Mouse (Mus musculus) MEL-GATA-1-ER (cell line): Measurements from ENCODE around the gene Scyl2.
A peak's percentile ranks its signal among the peaks of the same experiment; 100 is the strongest.
"Not testable (repeated sequence)": the region's sequence is repeated elsewhere in the genome, so short reads cannot be mapped to it uniquely, and the experiment has no call there.

ENCODE experiments used
- DNase-seq: peaks from one replicate; pipeline ENCODE4 v3.0.0-alpha.2; 2012; ENCODE audit warnings: low read depth; ENCODE audit errors: extremely low read depth

Scyl2 gene

GRCm38 (mm10) chr10:89680517-89680916 lies 5.6 kb downstream of the Scyl2 start:
- DNase-seq, result no peak

GRCm38 (mm10) chr10:89679448-89679847 lies 6.6 kb downstream of the Scyl2 start:
- no peak for DNase-seq

- DNase-seq, result no peak
Measured at GRCm38 (mm10) chr10:89678054-89678453, 8.0 kb downstream of the Scyl2 start.

DNA sequence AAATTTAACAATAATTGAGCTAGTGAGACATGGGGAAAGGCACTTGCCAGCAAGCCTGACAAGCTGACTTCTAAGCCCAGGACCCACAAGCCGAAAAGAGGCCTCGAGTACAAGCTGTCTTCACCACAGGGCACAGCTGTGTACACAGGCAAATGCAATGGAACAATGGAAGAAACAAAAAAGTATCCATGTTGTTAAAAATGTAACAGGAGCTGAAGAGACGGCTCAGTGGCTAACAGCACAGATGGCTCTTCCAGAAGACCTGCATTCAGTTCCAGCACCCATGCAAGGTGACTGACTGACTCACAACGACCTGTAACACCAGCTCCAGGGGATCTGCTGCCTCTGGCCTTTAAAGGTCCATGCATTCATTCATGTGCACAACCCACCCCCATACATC lies 9.5 kb downstream of the Scyl2 start:
- DNase-seq, result no peak

DNA sequence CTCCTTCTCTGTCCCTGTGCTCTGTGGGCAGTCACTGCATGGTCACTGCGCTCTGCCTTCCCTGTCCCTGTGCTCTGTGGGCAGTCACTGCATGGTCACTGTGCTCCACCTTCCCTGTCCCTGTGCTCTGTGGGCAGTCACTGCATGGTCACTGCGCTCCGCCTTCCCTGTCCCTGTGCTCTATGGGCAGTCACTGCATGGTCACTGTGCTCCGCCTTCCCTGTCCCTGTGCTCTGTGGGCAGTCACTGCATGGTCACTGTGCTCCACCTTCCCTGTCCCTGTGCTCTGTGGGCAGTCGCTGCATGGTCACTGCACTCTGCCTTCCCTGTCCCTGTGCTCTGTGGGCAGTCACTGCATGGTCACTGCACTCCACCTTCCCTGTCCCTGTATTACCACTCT lies 15.7 kb downstream of the Scyl2 start:
- not testable (repeated sequence) for DNase-seq

GRCm38 (mm10) chr10:89667571-89667970 lies 18.5 kb downstream of the Scyl2 start:
- DNase-seq, result no peak

DNA sequence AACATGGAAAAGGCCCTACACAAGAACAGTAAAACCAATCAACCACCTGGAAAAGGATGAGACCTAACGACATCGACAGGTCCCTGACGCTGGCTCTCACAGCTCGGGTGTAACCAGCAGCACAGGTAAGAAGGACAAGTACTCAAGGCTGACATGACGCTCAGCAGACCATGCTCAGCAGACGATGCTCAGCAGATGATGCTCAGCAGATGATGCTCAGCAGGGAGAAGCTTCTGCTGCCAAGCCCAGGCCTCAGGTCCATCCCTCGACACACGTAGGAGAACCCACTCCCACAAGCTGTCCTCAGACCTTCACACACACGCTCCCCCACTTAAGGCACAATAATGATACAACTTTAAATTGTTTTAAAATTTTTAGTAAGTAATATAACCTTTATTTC lies 20.4 kb downstream of the Scyl2 start:
- no peak for DNase-seq

DNA sequence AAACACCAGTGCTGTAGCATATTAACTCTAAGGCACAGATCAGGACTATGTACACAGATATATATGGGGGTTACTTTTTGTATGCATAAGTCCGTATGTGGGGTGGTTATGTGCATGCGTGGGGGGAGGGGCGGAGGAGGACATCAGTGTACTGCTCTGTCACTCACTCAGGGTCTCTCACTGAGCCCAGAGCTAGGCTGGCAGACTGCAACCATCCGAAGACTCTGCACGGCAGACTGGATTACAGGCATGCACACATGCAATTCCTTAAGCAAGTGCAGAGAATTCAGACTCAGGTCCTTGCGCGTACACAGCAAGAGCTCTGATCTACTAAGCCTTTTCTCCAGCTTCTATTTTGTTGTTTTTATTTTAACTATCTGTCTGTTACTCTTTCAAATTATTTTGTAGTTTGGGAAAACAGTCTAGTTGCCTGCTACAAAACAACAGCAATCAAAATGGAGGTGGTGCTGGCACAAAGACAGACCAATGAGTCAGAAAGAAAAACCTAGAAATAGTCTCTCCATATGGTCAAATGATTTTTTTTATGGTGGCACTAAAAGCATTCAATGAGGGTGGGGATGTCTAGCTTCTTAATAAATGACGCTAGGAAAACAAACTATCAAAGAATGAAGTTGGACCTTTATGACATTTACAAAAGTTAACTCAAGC lies 21.0 kb downstream of the Scyl2 start:
- no peak for DNase-seq

GRCm38 (mm10) chr10:89656366-89656765 lies 29.7 kb downstream of the Scyl2 start:
- no peak for DNase-seq

GRCm38 (mm10) chr10:89652912-89653311 lies 33.2 kb downstream of the Scyl2 start:
- no peak for DNase-seq

GRCm38 (mm10) chr10:89651691-89652090 lies 34.4 kb downstream of the Scyl2 start:
- DNase-seq, result no peak

GRCm38 (mm10) chr10:89646918-89647317 lies 39.2 kb downstream of the Scyl2 start:
- DNase-seq, result no peak

- no peak for DNase-seq
Measured at GRCm38 (mm10) chr10:89637001-89637400, 49.1 kb downstream of the Scyl2 start.

- no peak for DNase-seq
Measured at GRCm38 (mm10) chr10:89635018-89635417, 51.1 kb downstream of the Scyl2 start.

DNA sequence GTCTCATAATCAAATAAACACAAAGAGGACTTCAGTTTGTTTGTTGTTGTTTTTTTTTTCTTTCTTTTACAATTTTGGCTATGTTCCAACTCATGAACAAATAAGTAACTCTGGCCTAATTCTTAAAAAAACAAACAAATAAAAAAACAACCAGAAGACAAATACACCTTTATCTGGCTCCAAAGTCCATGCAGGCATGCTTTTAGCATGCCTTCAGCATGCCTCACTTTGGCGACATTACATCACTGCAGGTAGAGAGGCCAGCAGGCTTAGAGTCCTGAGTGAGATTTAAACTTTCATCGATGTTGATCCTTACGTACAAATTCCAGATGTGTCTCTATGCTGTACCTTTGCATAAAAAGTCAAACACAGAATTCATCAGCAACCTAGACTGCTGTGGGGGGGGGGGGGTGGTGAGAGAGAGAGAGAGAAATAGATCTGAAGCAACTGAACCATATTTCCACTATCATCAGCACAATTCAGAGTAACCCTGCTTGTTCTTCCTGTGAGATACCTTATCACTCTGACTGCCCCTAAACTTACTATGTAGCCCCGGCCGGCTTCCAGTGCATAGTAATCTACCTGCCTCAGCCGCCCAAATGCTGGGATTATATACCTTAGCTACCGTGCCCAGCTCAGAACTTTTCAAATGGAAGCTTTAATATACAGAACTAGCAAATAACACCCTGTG lies 52.2 kb downstream of the Scyl2 start:
- DNase-seq, result no peak

DNA sequence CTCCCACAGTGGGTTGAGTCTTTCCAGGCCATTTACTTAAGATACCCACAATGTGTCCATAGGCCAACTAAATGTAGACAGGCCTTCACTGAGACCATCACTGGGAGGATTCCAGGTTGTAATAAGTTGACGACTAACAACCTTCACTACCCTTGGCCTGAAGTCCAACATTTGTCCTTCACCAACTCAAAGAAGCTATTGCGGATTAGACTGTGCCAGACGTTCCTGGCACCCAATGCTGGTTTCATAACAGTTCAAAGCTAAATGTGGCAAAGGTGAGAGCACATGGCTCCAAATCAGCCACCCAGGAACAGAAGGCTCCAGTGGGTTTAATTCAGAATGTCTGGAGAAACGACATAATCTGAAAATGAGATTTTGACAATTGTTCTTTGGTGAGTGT lies 53.0 kb downstream of the Scyl2 start:
- DNase-seq, result no peak

GRCm38 (mm10) chr10:89631831-89632230 lies 54.3 kb downstream of the Scyl2 start:
- DNase-seq, result no peak

DNA sequence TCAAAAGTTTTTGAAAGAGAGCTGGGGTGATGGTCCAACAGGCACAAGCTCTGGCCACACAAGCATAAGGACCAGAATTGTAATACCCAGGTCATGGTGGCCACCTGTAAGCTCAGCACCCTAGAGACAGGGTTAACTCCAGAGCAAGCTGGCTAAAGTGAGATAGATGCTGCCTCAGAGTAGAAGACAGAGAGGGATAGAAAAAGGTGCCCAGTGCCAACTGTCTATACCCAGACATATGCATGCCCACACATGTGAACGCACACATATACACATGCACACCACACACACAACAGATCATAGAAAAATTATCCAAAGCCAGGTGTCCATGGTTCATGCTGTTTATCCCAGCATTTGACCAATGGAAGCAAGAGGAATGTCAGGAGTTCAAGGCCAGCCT lies 55.5 kb downstream of the Scyl2 start:
- DNase-seq, result no peak

GRCm38 (mm10) chr10:89630052-89630451 lies 56.0 kb downstream of the Scyl2 start:
- peak; percentile 54 for DNase-seq

DNA sequence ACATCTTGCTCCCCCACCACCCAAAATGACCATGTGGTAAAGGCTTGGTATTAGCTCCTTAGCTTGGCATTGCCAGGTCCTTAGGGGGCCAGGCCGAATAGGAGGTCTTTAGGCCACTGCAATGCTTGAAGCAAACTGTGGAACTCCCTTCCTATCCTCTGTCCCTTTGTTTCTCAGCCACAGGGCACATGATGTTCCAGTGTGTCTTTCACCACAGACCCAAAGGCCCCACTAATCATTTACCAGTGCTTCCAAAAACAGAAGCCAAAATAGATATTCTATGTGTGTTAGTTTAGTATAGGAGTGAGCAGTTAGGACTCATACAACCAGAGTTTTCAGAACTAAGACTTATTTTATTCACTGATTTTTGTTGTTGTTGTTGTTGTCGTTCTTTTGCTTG lies 59.4 kb downstream of the Scyl2 start:
- DNase-seq, result no peak

DNA sequence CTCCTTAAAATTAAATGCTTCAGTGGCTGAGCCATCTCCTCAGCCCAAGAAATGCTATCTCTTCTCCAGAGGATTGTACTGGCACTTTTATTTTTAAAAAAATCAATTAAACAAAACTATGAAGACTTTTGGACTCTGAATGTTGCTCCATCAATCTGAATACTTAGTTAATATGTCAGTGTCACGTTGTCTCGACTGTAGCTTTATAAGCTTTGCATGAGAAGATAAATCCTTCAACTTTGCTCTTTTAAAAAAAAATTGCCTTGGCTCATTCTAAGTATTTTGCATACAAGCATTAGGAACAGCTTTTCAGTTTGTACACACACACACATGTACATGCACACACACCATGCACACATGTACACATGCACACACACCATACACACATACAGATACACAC lies 61.9 kb downstream of the Scyl2 start:
- DNase-seq, result no peak

- no peak for DNase-seq
Measured at GRCm38 (mm10) chr10:89621129-89621528, 65.0 kb downstream of the Scyl2 start, which contains the start of gene Slc17a8. Gene Slc17a8 (minus strand): TSS chr10:89621253.

- no peak for DNase-seq
Measured at GRCm38 (mm10) chr10:89599311-89599710, 86.8 kb downstream of the Scyl2 start.
